Mouse (Mus musculus) midbrain, embryonic 16.5 days (tissue): Measurements from ENCODE around the gene Cryaa. TPM values are rescaled to one million over a fixed set of nuclear protein-coding genes. Genes with fewer than 3 reads are reported as not detected.

Source experiments
- ATAC-seq: fragments of 200-750 bp; cut with Nextera tagmentation; 2 replicates; pipeline ENCODE4 v1.8.0; 2017; ENCODE audit warnings: moderate TSS enrichment
- H3K27ac ChIP-seq: fragments of 300-500 bp; sonication (generic); 2 replicates; pipeline ENCODE4 v1.5.1; 2014; ENCODE audit warnings: mild to moderate bottlenecking, low read length, mixed read lengths
- H3K27me3 ChIP-seq: fragments of 300-500 bp; sonication (generic); 2 replicates; pipeline ENCODE4 v1.6.1; 2014; ENCODE audit warnings: low read depth, low read length, mixed read lengths; ENCODE audit not compliant: control insufficient read depth, insufficient read depth
- H3K36me3 ChIP-seq: fragments of 300-500 bp; sonication (generic); 2 replicates; pipeline ENCODE4 v1.6.1; 2014; ENCODE audit warnings: mild to moderate bottlenecking, low read length, moderate library complexity, mixed read lengths; ENCODE audit not compliant: control insufficient read depth, insufficient read depth
- H3K4me1 ChIP-seq: fragments of 300-500 bp; sonication (generic); 2 replicates; pipeline ENCODE4 v1.6.1; 2014; ENCODE audit warnings: mild to moderate bottlenecking, low read length, mixed read lengths; ENCODE audit not compliant: control insufficient read depth, insufficient read depth
- H3K4me2 ChIP-seq: fragments of 300-500 bp; sonication (generic); 2 replicates; pipeline ENCODE4 v1.6.1; 2014; ENCODE audit warnings: mild to moderate bottlenecking, low read length, mixed read lengths
- H3K4me3 ChIP-seq: fragments of 300-500 bp; sonication (generic); 2 replicates; pipeline ENCODE4 v1.5.1; 2014; ENCODE audit warnings: low read depth, mild to moderate bottlenecking, low read length, moderate library complexity, mixed read lengths
- H3K9ac ChIP-seq: fragments of 300-500 bp; sonication (generic); 2 replicates; pipeline ENCODE4 v1.6.1; 2014; ENCODE audit warnings: low read depth, low read length, mixed read lengths
- H3K9me3 ChIP-seq: fragments of 300-500 bp; sonication (generic); replicated peaks from 2 replicates; pipeline ENCODE4 v1.6.1; 2014; ENCODE audit warnings: mild to moderate bottlenecking, low read length, mixed read lengths; ENCODE audit not compliant: control insufficient read depth, poor library complexity, severe bottlenecking
- WGBS: fragments of 180-500 bp; shearing (Covaris S2); extraction: QIAGEN DNeasy Blood & Tissue Kit; methylation state at CpG from one replicate; pipeline ENCODE4 v1.1.7; 2014; 5-methylcytosine and 5-hydroxymethylcytosine counted together
- polyA plus RNA-seq: library from polyadenylated mRNA; unstranded; fragments of >200 nt; fragmentation: Nextera tagmentation; extraction: Ambion mirVana; gene quantifications from 2 replicates; pipeline ENCODE4 v1.2.1, GENCODE M21; 2015

Cryaa gene
- polyA plus RNA-seq, 1 experiment from 2014 or later: 0.25 TPM

GRCm38 (mm10) chr17:31710455-31710854 is 32.8 kb downstream of the Cryaa start:
- Histone ChIP-seq H3K4me1 (no peaks in the 10 kb centered on the region), H3K9me3 (no peaks in the 10 kb centered on the region), H3K4me2 (no peak overlapping the region), H3K36me3 (no peaks in the 10 kb centered on the region), H3K27ac (no peak overlapping the region), H3K4me3 (no peak overlapping the region), H3K27me3 (no peaks in the 10 kb centered on the region), H3K9ac (no peak overlapping the region)
- WGBS: 75% methylated on average over 8 of the region's 8 CpGs
- ATAC-seq: no peak

GRCm38 (mm10) chr17:31713709-31714108 is 36.1 kb downstream of the Cryaa start:
- no peaks in the 10 kb centered on the region for H3K9me3 ChIP-seq
- WGBS: 71% methylated on average over 9 of the region's 9 CpGs
- H3K4me3 ChIP-seq: no peak overlapping the region
- ATAC-seq: no peak
- no peaks in the 10 kb centered on the region for H3K36me3 ChIP-seq
- H3K27ac ChIP-seq: no peak overlapping the region
- no peak overlapping the region for H3K9ac ChIP-seq
- no peaks in the 10 kb centered on the region for H3K4me1 ChIP-seq
- H3K27me3 ChIP-seq: no peaks in the 10 kb centered on the region
- no peak overlapping the region for H3K4me2 ChIP-seq

- Histone ChIP-seq H3K4me3 (no peak overlapping the region), H3K4me2 (no peak overlapping the region), H3K9ac (no peak overlapping the region), H3K4me1 (no peaks in the 10 kb centered on the region), H3K27ac (no peak overlapping the region), H3K9me3 (no peaks in the 10 kb centered on the region), H3K27me3 (no peaks in the 10 kb centered on the region), H3K36me3 (no peaks in the 10 kb centered on the region)
- 86% methylated on average over 3 of the region's 3 CpGs for WGBS
- ATAC-seq: no peak
Observed at GRCm38 (mm10) chr17:31714125-31714524, 36.5 kb downstream of the Cryaa start.

- H3K27me3 ChIP-seq: no peaks in the 10 kb centered on the region
- H3K4me3 ChIP-seq: no peak overlapping the region
- no peak for ATAC-seq
- no peaks in the 10 kb centered on the region for H3K4me1 ChIP-seq
- 38% methylated on average over 11 of the region's 11 CpGs for WGBS
- H3K36me3 ChIP-seq: no peaks in the 10 kb centered on the region
- H3K9me3 ChIP-seq: no peaks in the 10 kb centered on the region
- peak overlapping the region; percentile 7; the same call in 1 of the 2 replicates for H3K27ac ChIP-seq
- H3K4me2 ChIP-seq: no peak overlapping the region
- H3K9ac ChIP-seq: no peak overlapping the region
Observed at GRCm38 (mm10) chr17:31715006-31715405, 37.4 kb downstream of the Cryaa start.

GRCm38 (mm10) chr17:31721637-31722036 is 44.0 kb downstream of the Cryaa start:
- WGBS: 74% methylated on average over 6 of the region's 6 CpGs
- Histone ChIP-seq H3K4me3 (no peak overlapping the region), H3K36me3 (no peaks in the 10 kb centered on the region), H3K27ac (no peak overlapping the region), H3K9me3 (no peaks in the 10 kb centered on the region), H3K9ac (no peak overlapping the region), H3K4me1 (peaks cover 3% of the 10 kb centered on the region; the same call in 1 of the 2 replicates), H3K4me2 (no peak overlapping the region), H3K27me3 (no peaks in the 10 kb centered on the region)
- ATAC-seq: no peak

- no peak overlapping the region for H3K27ac ChIP-seq
- H3K9me3 ChIP-seq: no peaks in the 10 kb centered on the region
- no peaks in the 10 kb centered on the region for H3K27me3 ChIP-seq
- ATAC-seq: no peak
- no peaks in the 10 kb centered on the region for H3K36me3 ChIP-seq
- no peak overlapping the region for H3K4me3 ChIP-seq
- H3K4me2 ChIP-seq: no peak overlapping the region
- 11% methylated on average over 6 of the region's 6 CpGs for WGBS
- H3K9ac ChIP-seq: no peak overlapping the region
- peaks cover 5% of the 10 kb centered on the region; the same call in 1 of the 2 replicates for H3K4me1 ChIP-seq
Observed at GRCm38 (mm10) chr17:31725366-31725765, 47.8 kb downstream of the Cryaa start.

- H3K36me3 ChIP-seq: no peaks in the 10 kb centered on the region
- no peak overlapping the region for H3K4me2 ChIP-seq
- no peaks in the 10 kb centered on the region for H3K9me3 ChIP-seq
- no peak overlapping the region for H3K27ac ChIP-seq
- peaks cover 5% of the 10 kb centered on the region; the same call in 1 of the 2 replicates for H3K4me1 ChIP-seq
- no peak overlapping the region for H3K4me3 ChIP-seq
- ATAC-seq: no peak
- H3K27me3 ChIP-seq: no peaks in the 10 kb centered on the region
- no peak overlapping the region for H3K9ac ChIP-seq
- WGBS: 94% methylated on average over 5 of the region's 5 CpGs
Observed at GRCm38 (mm10) chr17:31726216-31726615, 48.6 kb downstream of the Cryaa start.

GRCm38 (mm10) chr17:31727230-31727629 is 49.6 kb downstream of the Cryaa start:
- H3K36me3 ChIP-seq: no peaks in the 10 kb centered on the region
- 51% methylated on average over 4 of the region's 4 CpGs for WGBS
- no peak for ATAC-seq

GRCm38 (mm10) chr17:31728043-31728442 is 50.4 kb downstream of the Cryaa start:
- WGBS: 71% methylated on average over 4 of the region's 4 CpGs

More at GRCm38 (mm10) chr17:31727230-31727629, 49.6 kb downstream of the Cryaa start:
- Histone ChIP-seq H3K4me3 (no peak overlapping the region), H3K4me2 (no peak overlapping the region), H3K27ac (no peak overlapping the region), H3K9me3 (no peaks in the 10 kb centered on the region), H3K4me1 (peaks cover 5% of the 10 kb centered on the region; the same call in 1 of the 2 replicates), H3K27me3 (no peaks in the 10 kb centered on the region), H3K9ac (no peak overlapping the region)

More at GRCm38 (mm10) chr17:31728043-31728442, 50.4 kb downstream of the Cryaa start:
- peaks cover 5% of the 10 kb centered on the region; the same call in 1 of the 2 replicates for H3K4me1 ChIP-seq
- no peaks in the 10 kb centered on the region for H3K9me3 ChIP-seq
- H3K27ac ChIP-seq: no peak overlapping the region
- H3K4me3 ChIP-seq: no peak overlapping the region
- H3K9ac ChIP-seq: no peak overlapping the region
- no peak for ATAC-seq
- no peaks in the 10 kb centered on the region for H3K36me3 ChIP-seq
- H3K4me2 ChIP-seq: no peak overlapping the region
- no peaks in the 10 kb centered on the region for H3K27me3 ChIP-seq
